Mouse (Mus musculus) megakaryocyte, embryonic 14.5 days (primary cell): ENCODE measurements around the gene Gm20683. TPM values are rescaled to one million over a fixed set of nuclear protein-coding genes. Genes with fewer than 3 reads are reported as not detected.

ENCODE experiments used
- H3K27me3 ChIP-seq: replicated peaks from 2 replicates; pipeline ENCODE3; 2012; ENCODE audit warnings: inconsistent platforms
- H3K36me3 ChIP-seq: replicated peaks from 2 replicates; pipeline ENCODE3; 2012; ENCODE audit warnings: low read length, inconsistent platforms, mixed read lengths
- H3K4me1 ChIP-seq: 2 replicates; pipeline ENCODE4 v1.6.1; 2012; ENCODE audit warnings: inconsistent platforms
- H3K4me3 ChIP-seq: replicated peaks from 2 replicates; pipeline ENCODE3; 2012; ENCODE audit warnings: moderate library complexity, mild to moderate bottlenecking, inconsistent platforms
- H3K9me3 ChIP-seq: 2 replicates; pipeline ENCODE4 v1.6.1; 2012; ENCODE audit warnings: inconsistent platforms
- FLI1 ChIP-seq: IDR thresholded peaks from 2 replicates; pipeline ENCODE4 v1.6.1; 2012; ENCODE audit warnings: low read length, inconsistent platforms, mixed read lengths
- GATA1 ChIP-seq: IDR thresholded peaks from 3 replicates; pipeline ENCODE4 v1.6.1; 2012; ENCODE audit warnings: mixed read lengths, low read length, inconsistent platforms, borderline replicate concordance
- polyA plus RNA-seq: library from polyadenylated mRNA; stranded (reverse); fragments of >175 nt; gene quantifications from 2 replicates; pipeline ENCODE4 v1.2.3, GENCODE M21; 2012; ENCODE audit warnings: low replicate concordance; ENCODE audit not compliant: insufficient read depth

Gm20683 gene
- polyA plus RNA-seq, 1 experiment: 3.0 TPM

- TF ChIP-seq FLI1 (no peak), GATA1 (no peak)
These were observed 38.8 kb upstream of the Gm20683 start, which contains the start of gene Wfikkn1 for GRCm38 (mm10) chr17:25880196-25880910. TSS of gene Wfikkn1 (minus strand) at chr17:25880858.

GRCm38 (mm10) chr17:25879750-25880149 lies 38.2 kb upstream of the Gm20683 start:
- no peak for TF ChIP-seq FLI1
- Histone ChIP-seq H3K36me3 (peaks cover 78% of the 10 kb centered on the region), H3K9me3 (no peaks in the 10 kb centered on the region), H3K4me1 (peaks cover 40% of the 10 kb centered on the region), H3K27me3 (no peaks in the 10 kb centered on the region), H3K4me3 (no peak overlapping the region)

More at GRCm38 (mm10) chr17:25880196-25880910, 38.8 kb upstream of the Gm20683 start, which contains the start of gene Wfikkn1:
- no peaks in the 10 kb centered on the region for H3K9me3 ChIP-seq
- H3K27me3 ChIP-seq: no peaks in the 10 kb centered on the region
- H3K4me1 ChIP-seq: peaks cover 40% of the 10 kb centered on the region
- H3K36me3 ChIP-seq: peaks cover 84% of the 10 kb centered on the region
- H3K4me3 ChIP-seq: no peak within 1 kb of the TSS

GRCm38 (mm10) chr17:25879261-25879660 lies 37.7 kb upstream of the Gm20683 start:
- H3K4me3 ChIP-seq: no peak overlapping the region
- H3K4me1 ChIP-seq: peaks cover 45% of the 10 kb centered on the region
- no peak for TF ChIP-seq GATA1
- no peak for TF ChIP-seq FLI1
- H3K27me3 ChIP-seq: no peaks in the 10 kb centered on the region
- H3K36me3 ChIP-seq: peaks cover 73% of the 10 kb centered on the region
- H3K9me3 ChIP-seq: no peaks in the 10 kb centered on the region

GRCm38 (mm10) chr17:25878611-25879180 lies 37.1 kb upstream of the Gm20683 start:
- Histone ChIP-seq H3K9me3 (no peaks in the 10 kb centered on the region), H3K36me3 (peaks cover 67% of the 10 kb centered on the region), H3K4me1 (peaks cover 50% of the 10 kb centered on the region), H3K4me3 (no peak overlapping the region), H3K27me3 (no peaks in the 10 kb centered on the region)
- no peak for TF ChIP-seq GATA1
- TF ChIP-seq FLI1: no peak

- H3K27me3 ChIP-seq: no peaks in the 10 kb centered on the region
- no peaks in the 10 kb centered on the region for H3K9me3 ChIP-seq
- peaks cover 60% of the 10 kb centered on the region for H3K36me3 ChIP-seq
- no peak for TF ChIP-seq GATA1
- TF ChIP-seq FLI1: no peak
- H3K4me3 ChIP-seq: peak overlapping the region; percentile 9
- peaks cover 53% of the 10 kb centered on the region for H3K4me1 ChIP-seq
These were observed 36.4 kb upstream of the Gm20683 start for GRCm38 (mm10) chr17:25877741-25878610.

- peaks cover 57% of the 10 kb centered on the region for H3K4me1 ChIP-seq
- no peaks in the 10 kb centered on the region for H3K9me3 ChIP-seq
- H3K36me3 ChIP-seq: peaks cover 51% of the 10 kb centered on the region
- no peaks in the 10 kb centered on the region for H3K27me3 ChIP-seq
- no peak for TF ChIP-seq FLI1
- no peak for TF ChIP-seq GATA1
- H3K4me3 ChIP-seq: no peak overlapping the region
These were observed 35.5 kb upstream of the Gm20683 start for GRCm38 (mm10) chr17:25877025-25877424.

GRCm38 (mm10) chr17:25876347-25876915 lies 34.9 kb upstream of the Gm20683 start:
- peaks cover 62% of the 10 kb centered on the region for H3K4me1 ChIP-seq
- H3K4me3 ChIP-seq: peak overlapping the region; percentile 100
- peaks cover 45% of the 10 kb centered on the region for H3K36me3 ChIP-seq
- TF ChIP-seq GATA1 (no peak), FLI1 (no peak)
- H3K27me3 ChIP-seq: no peaks in the 10 kb centered on the region
- H3K9me3 ChIP-seq: no peaks in the 10 kb centered on the region

GRCm38 (mm10) chr17:25875171-25876136 lies 33.9 kb upstream of the Gm20683 start:
- Histone ChIP-seq H3K4me1 (peaks cover 55% of the 10 kb centered on the region), H3K36me3 (peaks cover 35% of the 10 kb centered on the region), H3K27me3 (no peaks in the 10 kb centered on the region), H3K9me3 (no peaks in the 10 kb centered on the region), H3K4me3 (peak overlapping the region; percentile 100)
- no peak for TF ChIP-seq GATA1
- TF ChIP-seq FLI1: no peak
